Mouse (Mus musculus) kidney, adult 9 months (tissue): Measurements from ENCODE around the gene Dkk3.
"Not testable (repeated sequence)": the region's sequence is repeated elsewhere in the genome, so short reads cannot be mapped to it uniquely, and the experiment has no call there.

Experiments
- DNase-seq: peaks from one replicate; pipeline ENCODE4 v3.0.0; 2022

The Dkk3 gene

GRCm38 (mm10) chr7:112127085-112127637 lies 31.7 kb downstream of the Dkk3 start:
- DNase-seq: no peak

- DNase-seq: no peak
Observed at GRCm38 (mm10) chr7:112125625-112126260, 33.1 kb downstream of the Dkk3 start.

- DNase-seq: no peak
Observed at GRCm38 (mm10) chr7:112123612-112124011, 35.2 kb downstream of the Dkk3 start.

GRCm38 (mm10) chr7:112121866-112122500 lies 36.9 kb downstream of the Dkk3 start:
- DNase-seq: no peak

- DNase-seq: peak; percentile 49
Observed at GRCm38 (mm10) chr7:112120861-112121810, 37.7 kb downstream of the Dkk3 start.

GRCm38 (mm10) chr7:112119248-112119647 lies 39.6 kb downstream of the Dkk3 start:
- no peak for DNase-seq

GRCm38 (mm10) chr7:112118086-112118485 lies 40.8 kb downstream of the Dkk3 start:
- no peak for DNase-seq

- no peak for DNase-seq
Observed at GRCm38 (mm10) chr7:112117501-112117900, 41.4 kb downstream of the Dkk3 start.

- no peak for DNase-seq
Observed at GRCm38 (mm10) chr7:112110638-112111372, 48.1 kb downstream of the Dkk3 start.

- no peak for DNase-seq
Observed at GRCm38 (mm10) chr7:112108757-112109156, 50.1 kb downstream of the Dkk3 start.

- DNase-seq: no peak
Observed at GRCm38 (mm10) chr7:112103816-112104215, 55.0 kb downstream of the Dkk3 start.

- no peak for DNase-seq
Observed at GRCm38 (mm10) chr7:112102933-112103332, 55.9 kb downstream of the Dkk3 start.

GRCm38 (mm10) chr7:112100887-112101286 lies 58.0 kb downstream of the Dkk3 start:
- DNase-seq: no peak

- DNase-seq: not testable (repeated sequence)
Observed at GRCm38 (mm10) chr7:112094923-112095322, 63.9 kb downstream of the Dkk3 start.

GRCm38 (mm10) chr7:112086186-112086585 lies 72.7 kb downstream of the Dkk3 start:
- no peak for DNase-seq

- DNase-seq: peak; percentile 80
Observed at GRCm38 (mm10) chr7:112085062-112085461, 73.8 kb downstream of the Dkk3 start.

- DNase-seq: no peak
Observed at GRCm38 (mm10) chr7:112084222-112084621, 74.6 kb downstream of the Dkk3 start.

GRCm38 (mm10) chr7:112082636-112083035 lies 76.2 kb downstream of the Dkk3 start:
- no peak for DNase-seq

GRCm38 (mm10) chr7:112074868-112075267 lies 84.0 kb downstream of the Dkk3 start:
- no peak for DNase-seq
